Mouse (Mus musculus) C2C12 (cell line): ENCODE measurements around the gene Apba3. TPM values are rescaled to one million over a fixed set of nuclear protein-coding genes. Genes with fewer than 3 reads are reported as not detected.

Experiments
- H3K27me3 ChIP-seq: one replicate; pipeline ENCODE4 v1.6.1; 2011; ENCODE audit not compliant: control insufficient read depth, insufficient read depth, insufficient read length
- H3K36me3 ChIP-seq: one replicate; pipeline ENCODE4 v1.6.1; 2011; ENCODE audit not compliant: control insufficient read depth, insufficient read depth
- H3K4me3 ChIP-seq: one replicate; pipeline ENCODE4 v1.5.1; 2011; ENCODE audit warnings: mild to moderate bottlenecking, control low read depth; ENCODE audit not compliant: poor library complexity, insufficient read depth, severe bottlenecking
- H3K79me2 ChIP-seq: one replicate; pipeline ENCODE4 v1.6.1; 2011; ENCODE audit not compliant: control insufficient read depth, insufficient read depth
- H3K79me3 ChIP-seq: one replicate; pipeline ENCODE4 v1.6.1; 2011; ENCODE audit warnings: low read depth, control low read depth
- H3ac ChIP-seq: one replicate; pipeline ENCODE3; 2011; ENCODE audit warnings: low read depth; ENCODE audit not compliant: control insufficient read depth, insufficient read length
- CEBPB ChIP-seq: IDR thresholded peaks from one replicate; pipeline ENCODE4 v1.6.1; 2011; ENCODE audit warnings: low read depth, mild to moderate bottlenecking, control low read depth, moderate library complexity
- CTCF ChIP-seq: IDR thresholded peaks from one replicate; pipeline ENCODE4 v1.5.1; 2011; ENCODE audit not compliant: control insufficient read depth, insufficient read depth, insufficient read length
- FOSL1 ChIP-seq: IDR thresholded peaks from one replicate; pipeline ENCODE4 v1.8.0; 2011; ENCODE audit warnings: mild to moderate bottlenecking, low read length; ENCODE audit not compliant: poor library complexity, insufficient read depth, severe bottlenecking
- MAX ChIP-seq: IDR thresholded peaks from one replicate; pipeline ENCODE4 v1.6.1; 2011; ENCODE audit warnings: mild to moderate bottlenecking, control low read depth
- MYOD1 ChIP-seq: IDR thresholded peaks from one replicate; pipeline ENCODE4 v1.6.1; 2011; ENCODE audit warnings: low read depth; ENCODE audit not compliant: control insufficient read depth, insufficient read length
- MYOG ChIP-seq: IDR thresholded peaks from one replicate; pipeline ENCODE4 v1.6.1; 2011; ENCODE audit not compliant: control insufficient read depth, insufficient read length; ENCODE audit errors: extremely low read depth
- USF1 ChIP-seq: IDR thresholded peaks from one replicate; pipeline ENCODE4 v1.6.1; 2011; ENCODE audit warnings: low read depth, mild to moderate bottlenecking, control low read depth, moderate library complexity
- microRNA-seq: library from miRNA; unstranded; fragments of <30 nt; microRNA quantifications from one replicate; pipeline ENCODE4, GENCODE M21; 2019; ENCODE audit warnings: borderline microRNAs expressed
- polyA plus RNA-seq: library from polyadenylated mRNA; unstranded; fragments of >200 nt; fragmentation: generic; extraction: Trizol; gene quantifications from one replicate; pipeline ENCODE4 v1.2.1, GENCODE M21; 2012; ENCODE audit warnings: missing spikeins

The Apba3 gene
- polyA plus RNA-seq, 1 experiment: 103 TPM

DNA sequence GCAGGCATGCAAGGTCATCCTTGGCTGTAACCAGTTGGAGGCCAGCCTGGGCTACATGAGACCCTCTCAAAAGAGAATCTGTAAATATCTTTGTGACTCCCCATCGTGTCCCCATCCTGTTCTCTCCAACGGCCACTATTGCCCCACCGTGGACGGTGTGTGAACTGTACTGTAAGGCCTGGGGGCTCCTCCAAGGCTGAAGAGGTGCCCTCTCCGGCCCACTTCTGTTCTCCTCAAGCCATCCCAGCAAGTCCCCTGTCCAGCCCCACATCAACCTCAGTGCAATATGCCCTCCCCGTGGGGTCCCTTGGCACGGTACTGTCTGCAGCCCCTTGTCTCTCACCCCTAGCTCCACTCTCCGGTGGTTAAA lies 52.6 kb downstream of the Apba3 start:
- Histone ChIP-seq H3K27me3 (no peaks in the 10 kb centered on the region), H3K79me3 (peaks cover 18% of the 10 kb centered on the region), H3K79me2 (peaks cover 30% of the 10 kb centered on the region), H3K36me3 (peaks cover 46% of the 10 kb centered on the region), H3ac (peak overlapping the region; percentile 77), H3K4me3 (peak overlapping the region; percentile 99)
- no peak for TF ChIP-seq MYOG
- no peak for TF ChIP-seq FOSL1
- no peak for TF ChIP-seq CTCF
- TF ChIP-seq MYOD1: no peak
- no peak for TF ChIP-seq USF1

DNA sequence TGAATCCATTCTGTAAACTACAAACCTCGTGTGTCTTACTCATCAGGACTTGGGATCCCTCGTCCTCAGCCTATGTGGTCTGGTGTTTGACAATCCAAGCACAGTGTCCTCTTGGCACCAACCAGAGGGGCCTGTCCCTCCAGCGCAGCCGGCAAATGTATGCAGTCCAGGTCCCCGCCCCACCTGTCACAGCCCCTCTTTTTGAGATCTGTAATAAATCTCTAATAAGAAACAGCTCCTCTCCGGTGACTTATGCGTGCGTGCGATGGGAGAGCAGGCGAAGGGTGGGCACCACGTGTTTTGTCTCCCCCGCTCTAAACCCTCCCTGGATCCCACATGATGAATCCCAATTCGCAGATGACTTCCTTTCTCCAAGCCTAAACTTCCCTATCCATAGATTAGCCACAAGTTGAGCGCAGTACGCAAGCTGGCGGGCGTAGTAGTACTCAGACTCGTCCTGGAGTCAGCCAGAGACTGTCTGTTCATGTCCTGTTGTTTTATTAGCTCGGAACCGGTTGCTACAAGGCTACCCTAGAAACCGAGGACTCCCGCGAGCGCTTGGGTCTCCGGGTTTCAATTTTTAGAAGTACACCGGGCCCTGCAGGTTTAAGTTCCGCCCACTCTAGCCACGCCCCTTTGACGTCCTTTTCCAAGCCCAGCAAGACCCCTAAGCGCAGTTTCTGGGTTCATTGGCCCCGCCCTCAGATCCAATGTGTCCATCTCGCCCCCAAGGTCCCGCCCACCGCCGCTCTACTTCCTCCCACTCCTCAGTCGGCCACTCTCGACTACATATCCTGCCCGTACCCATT lies 53.2 kb downstream of the Apba3 start:
- Histone ChIP-seq H3K79me2 (peaks cover 30% of the 10 kb centered on the region), H3K36me3 (peaks cover 49% of the 10 kb centered on the region), H3K4me3 (peak overlapping the region; percentile 99), H3K27me3 (no peaks in the 10 kb centered on the region), H3ac (peak overlapping the region; percentile 77), H3K79me3 (peaks cover 20% of the 10 kb centered on the region)
- no peak for TF ChIP-seq USF1
- no peak for TF ChIP-seq MYOD1
- peak; percentile 72 for TF ChIP-seq MAX

DNA sequence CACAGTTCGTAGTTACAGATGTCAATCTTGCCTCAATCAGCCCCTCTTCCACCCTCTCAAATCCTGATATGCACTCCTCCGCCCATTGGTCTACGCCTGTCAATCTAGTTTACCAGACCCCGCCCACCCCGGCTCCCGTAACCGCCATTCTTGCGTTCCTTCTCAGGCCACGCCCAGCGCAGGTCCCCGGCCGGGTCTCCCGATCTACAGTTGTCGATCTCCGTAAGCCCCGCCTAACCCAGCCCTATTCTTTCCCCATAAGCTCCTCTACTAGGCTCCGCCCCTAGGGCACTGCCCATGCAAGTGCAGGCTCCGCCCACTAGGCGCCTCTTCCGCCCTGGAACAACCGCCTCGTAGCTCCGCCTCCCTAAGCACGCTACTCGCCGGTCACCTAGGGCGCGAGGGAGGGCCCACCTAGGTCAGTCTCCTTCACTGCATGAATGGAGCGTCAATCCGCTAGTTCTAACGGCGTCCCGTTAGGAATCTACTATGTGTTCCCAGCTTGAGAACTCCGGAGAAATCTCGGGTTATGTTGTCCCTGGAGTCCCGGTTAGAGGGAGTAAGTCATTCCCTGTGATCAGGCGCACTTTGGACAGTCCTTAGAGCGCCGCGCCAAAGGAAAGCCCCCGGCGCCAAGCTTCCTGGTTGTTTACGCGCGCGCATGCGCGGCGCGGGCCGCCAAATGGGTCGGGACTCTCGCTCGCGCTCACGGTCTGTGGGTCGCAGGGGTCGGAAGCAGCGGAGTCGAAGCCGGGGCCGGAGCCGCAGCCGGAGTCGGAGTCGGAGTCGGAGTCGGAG lies 54.0 kb downstream of the Apba3 start, which contains the start of gene Cactin:
Gene Cactin (plus strand): TSS at position 554 of the 798 bp plus-strand sequence.
- H3K4me3 ChIP-seq: peak within 1 kb of the TSS; percentile 99
- peaks cover 30% of the 10 kb centered on the region for H3K79me2 ChIP-seq
- no peak for TF ChIP-seq MYOG
- no peak for TF ChIP-seq CEBPB
- TF ChIP-seq CTCF: no peak
- TF ChIP-seq MYOD1: no peak
- TF ChIP-seq MAX: peak; percentile 100
- no peak for TF ChIP-seq USF1
- TF ChIP-seq FOSL1: no peak
- H3ac ChIP-seq: peak within 1 kb of the TSS; percentile 99
- no peaks in the 10 kb centered on the region for H3K27me3 ChIP-seq
- peaks cover 20% of the 10 kb centered on the region for H3K79me3 ChIP-seq
- peaks cover 51% of the 10 kb centered on the region for H3K36me3 ChIP-seq

DNA sequence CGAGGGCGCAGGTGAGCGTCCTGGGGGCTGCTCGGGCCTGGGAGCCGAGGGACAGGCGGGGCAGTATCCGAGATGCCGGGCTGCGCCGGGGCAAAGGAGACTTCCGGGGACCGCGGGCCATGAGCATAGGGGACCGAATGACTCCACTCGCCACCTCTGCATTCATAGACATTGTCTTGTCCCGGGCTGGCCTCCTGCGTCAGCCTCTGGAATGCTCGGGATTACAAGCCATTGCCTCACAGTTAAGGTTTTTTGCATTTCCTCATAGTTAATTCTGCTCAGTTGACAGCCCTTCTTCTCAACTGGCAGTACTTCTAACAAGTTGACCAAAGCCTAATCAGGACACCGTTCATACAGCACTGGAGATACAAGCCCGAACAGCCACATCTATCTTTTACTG lies 54.7 kb downstream of the Apba3 start:
- H3K79me2 ChIP-seq: peaks cover 30% of the 10 kb centered on the region
- peaks cover 53% of the 10 kb centered on the region for H3K36me3 ChIP-seq
- peaks cover 20% of the 10 kb centered on the region for H3K79me3 ChIP-seq
- TF ChIP-seq FOSL1 (no peak), MAX (no peak)
- H3K27me3 ChIP-seq: no peaks in the 10 kb centered on the region
- peak overlapping the region; percentile 99 for H3K4me3 ChIP-seq
- H3ac ChIP-seq: peak overlapping the region; percentile 99

DNA sequence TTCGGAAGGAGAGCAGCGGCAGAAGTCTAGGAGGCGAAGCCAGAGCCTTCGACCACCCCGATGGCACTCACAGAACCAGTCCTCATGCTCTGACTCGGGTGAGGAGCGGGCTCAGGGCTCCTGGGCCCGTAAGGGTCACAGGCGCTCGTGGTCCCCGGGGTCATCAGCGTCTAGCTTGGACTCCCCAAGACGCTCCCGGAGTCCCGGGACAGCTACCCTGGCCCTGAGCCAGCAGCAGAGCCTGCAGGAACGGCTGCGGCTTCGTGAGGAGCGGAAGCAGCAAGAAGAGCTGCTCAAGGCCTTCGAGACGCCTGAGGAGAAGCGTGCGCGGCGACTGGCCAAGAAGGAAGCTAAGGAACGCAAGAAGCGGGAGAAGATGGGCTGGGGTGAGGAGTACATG lies 55.7 kb downstream of the Apba3 start:
- Histone ChIP-seq H3K27me3 (no peaks in the 10 kb centered on the region), H3ac (peak overlapping the region; percentile 37), H3K36me3 (peaks cover 60% of the 10 kb centered on the region), H3K79me2 (peaks cover 30% of the 10 kb centered on the region), H3K4me3 (peak overlapping the region; percentile 99), H3K79me3 (peaks cover 20% of the 10 kb centered on the region)
- no peak for TF ChIP-seq CEBPB
- TF ChIP-seq MAX: no peak
- TF ChIP-seq FOSL1: no peak
- no peak for TF ChIP-seq CTCF
- no peak for TF ChIP-seq MYOG
- TF ChIP-seq MYOD1: no peak
- TF ChIP-seq USF1: no peak

Small RNAs within 50 kb of the gene (microRNA-seq; reads per million reads assigned to microRNA genes)
- 11.7 reads per million, percentile 61 among the genes with 10 or more reads in this experiment for gene Mir3057

Other genes starting within 250 kb of the Apba3 start
- gene Diras1, start 241.3 kb upstream of the Apba3 start, polyA plus RNA-seq: 0.28 TPM
- gene Slc39a3, start 229.5 kb upstream of the Apba3 start, polyA plus RNA-seq: 11.6 TPM
- 154 TPM for gene Sgta, start 206.8 kb upstream of the Apba3 start, polyA plus RNA-seq
- gene Thop1, start 196.9 kb upstream of the Apba3 start, polyA plus RNA-seq: 67.3 TPM
- gene Creb3l3, start 168.1 kb upstream of the Apba3 start, polyA plus RNA-seq: 0.06 TPM
- 92.2 TPM for gene Map2k2, start 161.0 kb upstream of the Apba3 start, polyA plus RNA-seq
- gene Zbtb7a, start 131.7 kb upstream of the Apba3 start, polyA plus RNA-seq: 19.9 TPM
- 31.6 TPM for gene Pias4, start 99.0 kb upstream of the Apba3 start, polyA plus RNA-seq
- gene Eef2, start 90.3 kb upstream of the Apba3 start, polyA plus RNA-seq: 2,537 TPM
- 72.8 TPM for gene Dapk3, start 84.0 kb upstream of the Apba3 start, polyA plus RNA-seq
- gene 4930442H23Rik, start 83.1 kb upstream of the Apba3 start, polyA plus RNA-seq: 0.07 TPM
- gene Nmrk2, start 64.9 kb upstream of the Apba3 start, polyA plus RNA-seq: 0.18 TPM
- gene Atcay, start 36.1 kb upstream of the Apba3 start, polyA plus RNA-seq: 0.26 TPM
- 0.19 TPM for gene Zfr2, start 33.8 kb upstream of the Apba3 start, polyA plus RNA-seq
- gene Matk, start 14.0 kb upstream of the Apba3 start, polyA plus RNA-seq: 0.98 TPM
- gene Mrpl54, start within 50 bp of the Apba3 start, polyA plus RNA-seq: 174 TPM
- not detected for gene Tjp3, start 24.6 kb downstream of the Apba3 start, polyA plus RNA-seq
- 33.3 TPM for gene Pip5k1c, start 26.0 kb downstream of the Apba3 start, polyA plus RNA-seq
- gene Cactin, start 54.1 kb downstream of the Apba3 start, polyA plus RNA-seq: 48.1 TPM
- gene Tbxa2r, start 61.8 kb downstream of the Apba3 start, polyA plus RNA-seq: 0.02 TPM
- 0.08 TPM for gene Gipc3, start 76.3 kb downstream of the Apba3 start, polyA plus RNA-seq
- 89.0 TPM for gene Hmg20b, start 83.5 kb downstream of the Apba3 start, polyA plus RNA-seq
- gene Mfsd12, start 90.5 kb downstream of the Apba3 start, polyA plus RNA-seq: 8.2 TPM
- gene 4930404N11Rik, start 98.9 kb downstream of the Apba3 start, polyA plus RNA-seq: 0.51 TPM
- 61.6 TPM for gene Fzr1, start 111.6 kb downstream of the Apba3 start, polyA plus RNA-seq
- gene Dohh, start 117.5 kb downstream of the Apba3 start, polyA plus RNA-seq: 148 TPM
- gene Gm48551, start 117.5 kb downstream of the Apba3 start, polyA plus RNA-seq: 1.7 TPM
- gene Gm48552, start 122.0 kb downstream of the Apba3 start, polyA plus RNA-seq: 0.20 TPM
- gene Smim24, start 126.1 kb downstream of the Apba3 start, polyA plus RNA-seq: 0.32 TPM
- 86.7 TPM for gene Nfic, start 188.7 kb downstream of the Apba3 start, polyA plus RNA-seq
- gene Celf5, start 215.7 kb downstream of the Apba3 start, polyA plus RNA-seq: 1.0 TPM
- 122 TPM for gene Ncln, start 229.4 kb downstream of the Apba3 start, polyA plus RNA-seq
- 0.02 TPM for gene S1pr4, start 233.2 kb downstream of the Apba3 start, polyA plus RNA-seq